Mouse (Mus musculus): Measurements from ENCODE around the gene Shb.

DNA sequence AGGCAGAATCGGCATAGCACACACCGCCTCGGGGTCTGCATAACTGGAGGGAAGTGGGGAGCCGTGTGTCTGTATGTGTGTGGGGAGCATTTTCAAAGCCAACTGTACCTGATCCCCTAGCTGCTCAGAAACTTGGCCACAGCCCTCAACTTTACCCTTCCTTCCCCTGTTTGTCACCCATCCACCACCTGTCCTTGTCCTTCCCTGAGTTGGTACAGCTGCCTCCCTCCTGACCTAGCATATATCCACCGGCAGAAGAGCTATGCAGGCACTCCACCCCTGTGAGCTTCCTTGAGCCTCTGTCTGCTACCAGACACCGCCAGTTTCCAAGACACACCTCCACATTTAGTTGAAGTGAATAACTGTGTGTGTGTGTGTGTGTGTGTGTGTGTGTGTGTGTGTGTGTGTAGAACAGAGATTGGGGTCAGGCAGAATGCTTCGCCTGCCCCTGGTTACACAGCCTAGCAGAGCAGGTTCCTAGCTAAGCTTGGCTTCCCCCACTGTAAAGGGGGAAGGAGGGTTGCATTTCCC, 95.8 kb downstream of the Shb start:
- TF ChIP-seq CTCF (IDR thresholded peaks at IDR 0.05; ENCODE audit: insufficient read depth, low read depth, low read length) (no peak), POLR2A (IDR thresholded peaks at IDR 0.05; ENCODE audit: insufficient read depth, low read depth, low read length) (no peak)
